Mouse (Mus musculus) thymus, adult 2 months (tissue): ENCODE data around the gene Npl.

ENCODE experiments used
- CTCF ChIP-seq: fragments of 200-500 bp; IDR thresholded peaks from 2 replicates; pipeline ENCODE4 v1.5.1; 2012; ENCODE audit warnings: mild to moderate bottlenecking, control low read depth, low read length, moderate library complexity, borderline replicate concordance; ENCODE audit not compliant: control insufficient read depth, poor library complexity, insufficient read depth; ENCODE audit errors: extremely low read depth
- POLR2A ChIP-seq: fragments of 200-500 bp; IDR thresholded peaks from 2 replicates; pipeline ENCODE4 v1.6.1; 2012; ENCODE audit warnings: mild to moderate bottlenecking, low read length, control low read depth, moderate library complexity; ENCODE audit not compliant: control insufficient read depth, poor library complexity, insufficient read depth; ENCODE audit errors: extremely low read depth

DNA sequence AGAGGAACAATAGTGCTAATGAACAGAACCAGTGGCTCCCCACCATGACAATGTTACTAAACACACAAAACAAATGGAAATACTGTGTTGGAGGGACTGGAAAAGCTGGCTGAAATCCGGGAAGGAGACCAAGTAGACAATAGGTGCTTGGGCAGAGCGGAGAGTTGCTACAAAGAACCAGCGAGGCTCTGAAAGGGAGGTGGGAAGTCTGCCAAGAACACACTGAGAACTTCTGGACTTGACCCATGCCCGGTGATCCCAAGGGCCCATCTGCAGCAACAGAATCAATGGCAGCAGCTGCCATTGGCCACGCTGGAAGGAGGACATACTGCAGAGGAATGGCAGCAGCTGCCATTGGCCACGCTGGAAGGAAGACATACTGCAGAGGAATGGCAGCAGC lies 43.6 kb downstream of the Npl start:
- TF ChIP-seq POLR2A, result no peak
- no peak for TF ChIP-seq CTCF
